Mouse (Mus musculus) bone marrow, adult 2 months (tissue): ENCODE data around the gene Arrb1. TPM values are rescaled to one million over a fixed set of nuclear protein-coding genes. Genes with fewer than 3 reads are reported as not detected.

Experiments used
- H3K27ac ChIP-seq: fragments of 200-500 bp; 2 replicates; pipeline ENCODE4 v1.5.1; 2012; ENCODE audit warnings: low read depth, mild to moderate bottlenecking, control low read depth, inconsistent platforms, low read length; ENCODE audit not compliant: control insufficient read depth, poor library complexity, insufficient read depth
- H3K4me1 ChIP-seq: fragments of 200-500 bp; 2 replicates; pipeline ENCODE4 v1.6.1; 2011; ENCODE audit warnings: low read length; ENCODE audit not compliant: control insufficient read depth, insufficient read depth
- H3K4me3 ChIP-seq: fragments of 200-500 bp; replicated peaks from 2 replicates; pipeline ENCODE3; 2011; ENCODE audit warnings: mild to moderate bottlenecking, low read depth, low read length, control low read depth; ENCODE audit not compliant: control insufficient read depth
- CTCF ChIP-seq: fragments of 200-500 bp; IDR thresholded peaks from 2 replicates; pipeline ENCODE4 v1.5.1; 2011; ENCODE audit warnings: low read length, control low read depth; ENCODE audit not compliant: control insufficient read depth, insufficient read depth
- POLR2A ChIP-seq: fragments of 200-500 bp; IDR thresholded peaks from 2 replicates; pipeline ENCODE4 v1.6.1; 2011; ENCODE audit warnings: low read depth, mild to moderate bottlenecking, control low read depth, low read length, borderline replicate concordance; ENCODE audit not compliant: control insufficient read depth
- WGBS: fragments of 180-500 bp; shearing (Covaris S2); methylation state at CpG from one replicate; pipeline ENCODE4 v1.1.7; 2018; 5-methylcytosine and 5-hydroxymethylcytosine counted together
- polyA plus RNA-seq: library from polyadenylated mRNA; stranded (reverse); fragments of >200 nt; gene quantifications from 2 replicates; pipeline ENCODE4 v1.2.4, GENCODE M21; 2011; ENCODE audit warnings: low replicate concordance; ENCODE audit not compliant: missing spikeins, insufficient read depth, insufficient read length

Arrb1 gene
- polyA plus RNA-seq, 1 experiment = 89.7 TPM

DNA sequence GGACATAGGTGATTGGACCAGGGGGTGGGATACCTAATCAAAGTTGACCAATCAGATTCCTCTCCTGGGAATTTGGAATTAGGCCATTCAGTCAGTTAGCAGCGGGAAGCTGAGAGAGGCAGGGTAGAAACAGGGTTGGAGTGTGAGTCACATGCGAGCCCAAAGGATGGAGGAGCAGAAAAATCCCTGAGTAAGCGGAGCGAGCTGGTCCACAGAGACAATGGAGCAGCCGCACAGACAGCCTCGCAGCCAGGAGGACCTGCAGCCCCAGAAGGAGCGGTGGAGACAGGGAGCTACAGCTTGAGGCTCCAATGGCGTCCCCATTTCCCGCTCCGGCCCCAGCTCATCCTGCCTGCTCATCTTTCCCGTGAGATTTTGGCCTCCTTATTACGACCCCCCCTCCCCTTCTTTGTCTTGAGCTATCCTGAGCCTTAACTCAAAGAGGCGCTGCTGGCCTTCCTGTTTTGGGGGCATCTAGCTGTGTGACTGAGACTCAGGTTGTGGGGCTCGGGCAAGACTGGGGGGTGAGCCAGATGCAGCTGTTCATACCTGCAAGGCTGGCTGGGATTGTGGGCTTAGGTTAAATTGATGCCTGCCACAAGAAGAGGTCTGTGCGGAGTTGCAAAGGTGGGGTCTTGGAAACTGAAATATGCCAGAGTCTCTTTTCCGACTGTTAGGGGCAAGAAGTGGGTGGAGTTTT, 44.4 kb downstream of the Arrb1 start:
- 0 out of 2 replicates have a peak, but pooled peaks cover 1% of the 10 kb centered on the region for H3K4me1 ChIP-seq
- TF ChIP-seq CTCF = no peak
- no peak for TF ChIP-seq POLR2A
- 68% methylated on average over 16 of the region's 16 CpGs for WGBS

DNA sequence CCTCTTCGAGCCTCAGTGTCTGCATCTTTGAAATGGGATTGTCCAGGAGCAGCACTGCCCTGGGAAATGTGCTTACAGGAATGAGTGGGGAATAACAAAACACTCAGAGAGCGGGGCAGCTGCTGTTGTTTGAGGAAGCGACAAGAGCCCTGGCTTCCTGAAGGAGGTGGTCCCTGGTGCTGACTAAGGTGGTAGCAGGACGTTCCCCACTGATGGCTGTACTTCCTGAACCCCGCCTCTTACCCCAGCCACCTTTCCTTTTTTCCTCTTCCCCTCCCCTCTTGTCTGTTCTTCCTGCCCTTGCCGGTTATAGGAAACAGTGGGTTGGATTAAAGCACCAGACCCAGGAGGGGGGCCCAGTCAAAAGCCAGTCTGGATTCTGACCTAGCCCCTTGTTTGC, 45.0 kb downstream of the Arrb1 start:
- TF ChIP-seq POLR2A = no peak
- no peak for TF ChIP-seq CTCF
- Histone ChIP-seq H3K27ac (no peak overlapping the region), H3K4me1 (0 out of 2 replicates have a peak, but pooled peaks cover 1% of the 10 kb centered on the region), H3K4me3 (no peak overlapping the region)
- 15% methylated on average over 6 of the region's 6 CpGs for WGBS

More for the DNA sequence above, 44.4 kb downstream of the Arrb1 start:
- Histone ChIP-seq H3K4me3 (no peak overlapping the region), H3K27ac (no peak overlapping the region)

DNA sequence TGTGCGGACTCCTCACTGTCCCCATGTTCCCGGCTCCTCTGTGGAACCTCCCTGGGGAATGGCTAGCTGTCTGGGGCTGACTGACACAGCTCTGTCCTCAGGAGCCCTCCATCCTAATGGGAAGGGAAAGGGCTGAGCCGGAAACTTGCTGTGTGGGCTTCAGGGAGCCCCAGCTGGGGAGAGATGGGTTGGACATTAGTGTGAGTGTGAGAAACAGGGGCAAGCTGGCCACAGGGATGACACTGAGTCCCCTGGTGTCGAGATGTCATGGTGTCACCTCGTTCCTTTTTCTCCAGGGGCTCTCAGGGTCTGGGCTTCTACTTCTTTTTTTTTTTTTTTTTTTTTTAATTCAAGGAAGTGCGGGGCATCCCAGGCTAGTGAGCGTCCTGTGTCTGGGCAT, 47.0 kb downstream of the Arrb1 start:
- no peak overlapping the region for H3K27ac ChIP-seq
- TF ChIP-seq CTCF (no peak), POLR2A (no peak)
- no peak overlapping the region for H3K4me3 ChIP-seq
- 0 out of 2 replicates have a peak, but pooled peaks cover 1% of the 10 kb centered on the region for H3K4me1 ChIP-seq
- 58% methylated on average over 7 of the region's 7 CpGs for WGBS

DNA sequence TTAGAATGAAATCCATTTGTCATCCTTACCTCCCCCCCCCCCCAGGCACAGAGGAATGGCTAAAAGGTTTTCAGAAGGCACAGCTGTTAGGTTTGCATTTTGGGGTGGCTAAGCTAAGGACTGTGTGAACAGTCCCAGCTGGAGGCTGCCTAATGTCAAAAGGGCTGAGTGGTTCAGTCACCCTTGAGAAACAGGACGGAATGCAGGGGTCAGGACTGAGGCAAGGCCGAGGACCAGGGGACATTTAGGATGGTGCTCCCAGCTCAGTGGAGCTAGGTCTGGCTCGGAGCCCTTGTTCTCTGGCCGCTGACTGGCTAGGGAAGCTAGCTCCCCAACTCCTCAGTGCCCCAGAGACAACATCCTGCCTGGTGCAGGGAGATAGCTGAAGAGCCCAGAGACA, 47.6 kb downstream of the Arrb1 start:
- Histone ChIP-seq H3K4me1 (0 out of 2 replicates have a peak, but pooled peaks cover 1% of the 10 kb centered on the region), H3K27ac (no peak overlapping the region), H3K4me3 (no peak overlapping the region)
- WGBS = 88% methylated on average over 4 of the region's 4 CpGs
- TF ChIP-seq POLR2A (no peak), CTCF (no peak)

DNA sequence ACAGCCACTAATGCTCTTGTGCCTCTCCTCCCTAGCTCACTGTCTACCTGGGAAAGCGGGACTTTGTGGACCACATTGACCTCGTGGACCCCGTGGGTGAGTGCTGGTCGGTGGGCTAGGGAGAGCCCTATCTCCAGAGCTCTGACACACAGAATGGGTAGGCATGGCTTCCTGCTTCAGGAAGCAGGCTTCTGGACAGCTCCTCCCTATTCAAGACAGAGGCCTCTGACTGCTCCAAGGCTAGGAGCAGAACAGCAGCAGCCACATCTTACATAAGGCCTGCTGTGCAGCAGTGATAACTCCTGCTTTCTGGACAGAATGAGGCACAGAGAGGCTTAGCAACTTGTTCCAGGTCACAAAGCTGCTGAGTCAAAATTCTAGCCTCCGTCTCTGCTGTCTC, 48.4 kb downstream of the Arrb1 start:
- TF ChIP-seq POLR2A (no peak), CTCF (no peak)
- 69% methylated on average over 5 of the region's 5 CpGs for WGBS
- Histone ChIP-seq H3K4me1 (0 out of 2 replicates have a peak, but pooled peaks cover 1% of the 10 kb centered on the region), H3K4me3 (no peak overlapping the region), H3K27ac (no peak overlapping the region)

DNA sequence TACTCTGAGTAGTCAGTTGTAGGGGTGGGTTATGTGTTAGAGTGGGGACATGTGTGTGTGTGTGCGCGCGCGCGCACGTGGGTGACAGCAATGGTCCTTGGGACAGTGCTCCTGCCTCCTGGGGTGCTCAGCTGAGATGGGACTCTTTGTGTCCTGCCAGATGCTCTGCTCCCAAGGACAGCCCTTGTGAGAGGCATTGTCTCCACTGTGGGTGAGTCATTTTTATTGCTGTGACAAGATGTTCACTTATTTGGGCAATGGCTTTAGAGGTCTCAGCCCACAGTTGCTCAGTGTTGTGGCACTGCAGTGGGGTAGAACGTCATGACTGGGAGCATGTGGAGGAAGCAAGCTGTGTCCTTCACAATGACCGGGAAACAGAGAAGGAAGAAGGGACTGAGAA, 50.7 kb downstream of the Arrb1 start:
- WGBS = 87% methylated on average over 8 of the region's 8 CpGs
- Histone ChIP-seq H3K4me1 (no peaks in the 10 kb centered on the region), H3K4me3 (no peak overlapping the region), H3K27ac (no peak overlapping the region)
- TF ChIP-seq CTCF (no peak), POLR2A (no peak)

DNA sequence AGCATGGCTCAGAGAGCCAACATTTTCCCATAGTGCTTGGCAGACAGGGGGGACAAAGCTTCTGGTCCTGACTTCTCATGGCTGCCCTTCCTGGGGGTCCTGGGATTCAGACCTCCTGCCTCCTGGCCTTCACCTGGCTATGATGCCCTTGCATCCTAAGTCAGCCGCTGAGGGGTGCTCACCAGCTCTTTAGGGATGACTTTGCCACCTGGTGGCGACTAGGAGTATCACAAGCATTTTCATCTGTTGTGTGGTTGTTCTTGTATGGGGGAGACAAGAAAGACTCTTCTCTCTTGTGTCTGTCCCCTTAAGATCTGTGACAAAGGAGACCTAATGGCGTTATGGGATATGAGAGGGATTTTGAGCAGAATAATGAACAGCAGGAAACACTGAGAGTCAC, 54.8 kb downstream of the Arrb1 start:
- 16% methylated on average over 3 of the region's 3 CpGs for WGBS
- H3K27ac ChIP-seq = no peak overlapping the region
- H3K4me1 ChIP-seq = peaks cover 2% of the 10 kb centered on the region
- no peak overlapping the region for H3K4me3 ChIP-seq
- TF ChIP-seq POLR2A (no peak), CTCF (peak; percentile 70)

DNA sequence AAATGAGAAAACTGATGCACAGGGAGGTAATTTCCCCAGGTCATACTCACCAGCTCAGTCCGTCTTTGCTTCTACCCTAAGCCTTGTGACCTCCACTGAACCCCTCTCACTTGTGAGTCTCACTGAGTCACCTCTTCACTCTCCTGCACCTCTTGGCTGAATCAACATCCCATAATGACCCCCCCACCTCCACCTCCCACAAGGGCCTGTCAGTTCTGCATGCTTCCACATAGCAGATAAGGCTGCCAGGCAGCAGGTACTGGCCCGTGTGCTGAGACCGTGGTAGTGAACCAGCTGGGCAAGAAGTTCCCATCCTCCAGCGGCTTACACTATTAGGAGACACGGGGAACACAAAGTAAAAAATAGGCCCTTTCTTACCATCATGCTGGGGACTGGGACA, 55.4 kb downstream of the Arrb1 start:
- 78% methylated on average over 5 of the region's 5 CpGs for WGBS
- H3K4me1 ChIP-seq = peaks cover 2% of the 10 kb centered on the region
- no peak overlapping the region for H3K4me3 ChIP-seq
- H3K27ac ChIP-seq = no peak overlapping the region
- TF ChIP-seq CTCF (no peak), POLR2A (no peak)

DNA sequence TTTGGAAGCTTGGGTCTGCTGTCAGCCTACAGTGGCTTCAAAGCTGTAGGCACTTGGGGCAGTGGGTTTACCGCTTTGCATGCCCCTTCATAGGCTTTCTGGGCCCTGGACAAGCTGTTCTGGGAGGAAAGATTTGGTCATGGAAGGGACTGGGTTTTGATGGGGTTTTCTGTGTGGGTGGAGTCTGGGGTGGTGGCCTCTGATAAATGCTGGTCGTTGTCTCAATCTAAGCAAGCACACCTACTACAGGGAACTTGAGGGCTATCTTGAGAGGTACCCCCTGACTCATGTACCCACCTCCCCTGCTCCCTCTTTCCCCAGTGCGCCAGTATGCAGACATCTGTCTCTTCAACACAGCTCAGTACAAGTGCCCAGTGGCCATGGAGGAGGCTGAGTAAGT, 57.4 kb downstream of the Arrb1 start:
- peak overlapping the region; percentile 34 for H3K27ac ChIP-seq
- H3K4me1 ChIP-seq = peaks cover 2% of the 10 kb centered on the region
- WGBS = 73% methylated on average over 3 of the region's 3 CpGs
- no peak overlapping the region for H3K4me3 ChIP-seq
- TF ChIP-seq CTCF = no peak
- no peak for TF ChIP-seq POLR2A
